Mouse (Mus musculus) limb, embryonic 12.5 days (tissue): ENCODE data around the gene Map3k10. TPM values are rescaled to one million over a fixed set of nuclear protein-coding genes. Genes with fewer than 3 reads are reported as not detected.
A peak's percentile ranks its signal among the peaks of the same experiment; 100 is the strongest.

Experiments
- ATAC-seq: fragments of 200-750 bp; cut with Nextera tagmentation; 2 replicates; pipeline ENCODE4 v1.8.0; 2017; ENCODE audit warnings: low read depth, moderate TSS enrichment; ENCODE audit not compliant: insufficient number of reproducible peaks, insufficient read depth, low FRiP score, low TSS enrichment
- H3K27ac ChIP-seq: fragments of 300-500 bp; sonication (generic); 2 replicates; pipeline ENCODE4 v1.5.1; 2016; ENCODE audit warnings: mild to moderate bottlenecking, moderate library complexity
- H3K27me3 ChIP-seq: fragments of 300-500 bp; sonication (generic); 2 replicates; pipeline ENCODE4 v1.6.1; 2016; ENCODE audit warnings: mild to moderate bottlenecking, moderate library complexity
- H3K36me3 ChIP-seq: fragments of 300-500 bp; sonication (generic); 2 replicates; pipeline ENCODE4 v1.6.1; 2016; ENCODE audit warnings: mild to moderate bottlenecking, moderate library complexity
- H3K4me1 ChIP-seq: fragments of 300-500 bp; sonication (generic); replicated peaks from 2 replicates; pipeline ENCODE4 v1.6.1; 2016
- H3K4me2 ChIP-seq: fragments of 300-500 bp; sonication (generic); 2 replicates; pipeline ENCODE4 v1.6.1; 2016; ENCODE audit warnings: mild to moderate bottlenecking, moderate library complexity
- H3K4me3 ChIP-seq: fragments of 300-500 bp; sonication (generic); replicated peaks from 2 replicates; pipeline ENCODE4 v1.5.1; 2016; ENCODE audit warnings: mild to moderate bottlenecking
- H3K9ac ChIP-seq: fragments of 300-500 bp; sonication (generic); replicated peaks from 2 replicates; pipeline ENCODE4 v1.6.1; 2016; ENCODE audit warnings: mild to moderate bottlenecking, moderate library complexity
- H3K9me3 ChIP-seq: fragments of 300-500 bp; sonication (generic); 2 replicates; pipeline ENCODE4 v1.6.1; 2016; ENCODE audit warnings: mild to moderate bottlenecking, moderate library complexity
- WGBS: fragments of 180-500 bp; shearing (Covaris S2); methylation state at CpG from one replicate; pipeline ENCODE4 v1.1.7; 2016; 5-methylcytosine and 5-hydroxymethylcytosine counted together
- polyA plus RNA-seq: library from polyadenylated mRNA; unstranded; fragments of >200 nt; fragmentation: Nextera tagmentation; extraction: Ambion mirVana; gene quantifications from 2 replicates; pipeline ENCODE4 v1.2.1, GENCODE M21; 2016

Map3k10 gene
- polyA plus RNA-seq, 1 experiment from 2014 or later: 16.6 TPM

DNA sequence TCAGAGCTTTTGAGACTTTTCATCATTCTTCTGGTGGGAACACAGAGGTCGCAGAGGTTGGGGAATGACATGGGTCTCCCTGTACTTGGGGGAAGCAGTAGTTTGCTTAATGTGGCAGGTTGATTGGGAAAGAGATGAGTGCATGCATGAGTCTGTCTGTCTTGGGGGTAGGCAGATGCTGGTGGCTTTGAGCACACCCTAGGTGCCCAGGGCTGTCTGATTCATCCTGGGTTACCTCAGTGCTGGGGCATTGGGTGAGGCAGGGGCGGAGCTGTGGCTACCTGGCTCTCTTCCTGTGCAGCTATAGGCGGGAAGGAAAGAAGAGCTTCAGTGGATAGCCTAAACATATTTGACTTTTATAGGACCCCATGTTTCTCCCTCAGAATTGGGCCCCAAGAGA, 66.3 kb downstream of the Map3k10 start:
- Histone ChIP-seq H3K36me3 (peaks cover 34% of the 10 kb centered on the region), H3K27me3 (no peaks in the 10 kb centered on the region), H3K9me3 (no peaks in the 10 kb centered on the region), H3K4me2 (no peak overlapping the region), H3K9ac (no peak overlapping the region), H3K4me1 (peaks cover 35% of the 10 kb centered on the region), H3K27ac (peak overlapping the region; percentile 77; the same call in 1 of the 2 replicates), H3K4me3 (no peak overlapping the region)
- WGBS: 90% methylated on average over 3 of the region's 3 CpGs
- no peak for ATAC-seq

DNA sequence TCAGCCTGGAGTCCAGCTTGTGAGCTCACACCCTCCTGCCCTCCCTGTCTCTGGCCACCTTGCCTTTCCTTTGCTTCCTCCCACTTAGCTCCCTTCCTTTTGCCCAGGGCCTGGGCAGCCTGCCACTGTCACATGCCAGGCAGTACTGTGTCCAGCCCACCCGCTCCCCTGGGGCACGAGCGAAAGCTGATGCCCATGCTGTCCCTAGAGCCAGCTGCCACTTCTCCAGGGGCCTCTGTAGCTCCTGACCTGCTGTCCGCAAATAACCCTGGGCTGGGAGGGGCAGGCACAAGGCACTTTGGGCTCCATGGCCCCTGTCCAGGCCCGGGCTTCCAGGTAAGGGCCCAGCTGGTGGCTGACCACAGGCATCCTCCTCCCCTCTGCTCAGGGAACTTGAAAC, 66.8 kb downstream of the Map3k10 start:
- no peak for ATAC-seq
- H3K27ac ChIP-seq: peak overlapping the region; percentile 77

DNA sequence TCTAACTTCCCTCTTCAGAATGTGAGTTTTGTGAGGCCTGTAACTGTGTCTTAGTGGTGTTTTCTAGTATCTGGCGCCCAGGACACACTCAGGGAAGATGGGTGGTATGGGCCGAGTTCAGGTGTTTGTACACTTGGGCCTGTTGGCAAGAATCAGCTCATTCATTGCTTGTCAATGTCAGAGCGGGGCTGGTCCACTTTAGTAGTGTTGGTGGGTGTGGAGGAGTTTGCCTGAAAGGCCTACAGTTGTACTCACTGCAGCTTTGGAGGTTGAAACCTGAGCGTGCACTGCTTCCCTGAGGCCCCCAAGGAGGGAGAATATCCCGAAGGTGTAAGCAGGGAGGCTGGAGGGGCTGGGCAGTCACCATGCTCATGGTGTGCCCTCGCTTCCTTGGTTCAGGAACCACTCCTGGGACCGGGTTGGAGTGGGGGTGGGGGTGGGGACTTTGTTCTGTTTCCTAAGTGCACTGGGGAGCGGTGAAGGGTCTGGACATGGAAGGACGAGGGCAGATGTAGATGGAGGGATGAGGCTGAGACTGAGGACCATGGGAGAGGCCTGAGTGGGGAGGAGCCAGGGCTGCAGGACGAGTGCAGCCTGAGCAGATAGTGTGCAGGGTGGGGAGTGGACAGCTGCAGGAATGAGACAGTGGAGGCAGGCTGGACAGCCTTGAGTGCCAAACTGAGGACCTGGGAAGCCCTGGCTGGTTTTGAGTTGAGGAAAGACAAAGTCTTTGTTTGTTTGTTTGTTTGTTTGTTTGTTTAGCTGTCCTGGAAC, 67.7 kb downstream of the Map3k10 start:
- Histone ChIP-seq H3K4me2 (no peak overlapping the region; the same call in 1 of the 2 replicates), H3K27me3 (no peaks in the 10 kb centered on the region), H3K9me3 (no peaks in the 10 kb centered on the region), H3K9ac (0 out of 2 replicates have a peak overlapping the region, but pooled peaks have one; percentile 18), H3K4me3 (no peak overlapping the region), H3K36me3 (peaks cover 34% of the 10 kb centered on the region), H3K27ac (peak overlapping the region; percentile 77), H3K4me1 (peaks cover 39% of the 10 kb centered on the region)
- 57% methylated on average over 10 of the region's 10 CpGs for WGBS
- ATAC-seq: peak; percentile 52; the same call in 1 of the 2 replicates

More for the DNA sequence above, 66.8 kb downstream of the Map3k10 start:
- no peak overlapping the region; the same call in 1 of the 2 replicates for H3K9ac ChIP-seq
- no peak overlapping the region for H3K4me3 ChIP-seq
- H3K4me2 ChIP-seq: no peak overlapping the region
- no peaks in the 10 kb centered on the region for H3K27me3 ChIP-seq
- no peaks in the 10 kb centered on the region for H3K9me3 ChIP-seq
- H3K4me1 ChIP-seq: peaks cover 35% of the 10 kb centered on the region
- WGBS: 69% methylated on average over 5 of the region's 5 CpGs
- H3K36me3 ChIP-seq: peaks cover 34% of the 10 kb centered on the region

Other genes starting within 250 kb of the Map3k10 start
- gene Sptbn4, start 226.9 kb downstream of the Map3k10 start, polyA plus RNA-seq: 0.26 and 0.41 TPM in 2 replicates
- gene Blvrb, start 226.6 kb downstream of the Map3k10 start, polyA plus RNA-seq: 34.1 and 38.8 TPM in 2 replicates
- 29.4 and 30.3 TPM in 2 replicates for gene Sertad3, start 200.8 kb downstream of the Map3k10 start, polyA plus RNA-seq
- gene Sertad1, start 187.7 kb downstream of the Map3k10 start, polyA plus RNA-seq: 29.4 and 30.4 TPM in 2 replicates
- 5.6 and 6.1 TPM in 2 replicates for gene Prx, start 175.3 kb downstream of the Map3k10 start, polyA plus RNA-seq
- gene Hipk4, start 151.3 kb downstream of the Map3k10 start, polyA plus RNA-seq: 0.60 and 0.97 TPM in 2 replicates
- gene Pld3, start 121.4 kb downstream of the Map3k10 start, polyA plus RNA-seq: 59.7 and 68.5 TPM in 2 replicates
- gene 2310022A10Rik, start 121.4 kb downstream of the Map3k10 start, polyA plus RNA-seq: 34.7 and 36.0 TPM in 2 replicates
- 98.8 and 104 TPM in 2 replicates for gene Akt2, start 83.0 kb downstream of the Map3k10 start, polyA plus RNA-seq
- gene Ttc9b, start 20.7 kb downstream of the Map3k10 start, polyA plus RNA-seq: 0.20 TPM in 1 of 2 replicates, not detected in the other
- 3.7 and 3.8 TPM in 2 replicates for gene Zfp607b, start 14.7 kb upstream of the Map3k10 start, polyA plus RNA-seq
- gene Zfp60, start 56.8 kb upstream of the Map3k10 start, polyA plus RNA-seq: 48.0 and 50.2 TPM in 2 replicates
- gene Zfp626, start 132.6 kb upstream of the Map3k10 start, polyA plus RNA-seq: 2.3 and 2.9 TPM in 2 replicates
- gene Zfp59, start 164.0 kb upstream of the Map3k10 start, polyA plus RNA-seq: 9.7 and 10.7 TPM in 2 replicates
- gene Zfp607a, start 182.9 kb upstream of the Map3k10 start, polyA plus RNA-seq: 4.4 and 4.8 TPM in 2 replicates